Mouse (Mus musculus) 3134 (cell line): ENCODE measurements around the gene D930020B18Rik.
A peak's percentile ranks its signal among the peaks of the same experiment; 100 is the strongest.

ENCODE experiments used
- DNase-seq: peaks from one replicate; pipeline ENCODE4 v3.0.0-alpha.2; 2011; ENCODE audit warnings: low spot score; ENCODE audit not compliant: insufficient read length; ENCODE audit errors: extremely low read depth

D930020B18Rik gene

DNA sequence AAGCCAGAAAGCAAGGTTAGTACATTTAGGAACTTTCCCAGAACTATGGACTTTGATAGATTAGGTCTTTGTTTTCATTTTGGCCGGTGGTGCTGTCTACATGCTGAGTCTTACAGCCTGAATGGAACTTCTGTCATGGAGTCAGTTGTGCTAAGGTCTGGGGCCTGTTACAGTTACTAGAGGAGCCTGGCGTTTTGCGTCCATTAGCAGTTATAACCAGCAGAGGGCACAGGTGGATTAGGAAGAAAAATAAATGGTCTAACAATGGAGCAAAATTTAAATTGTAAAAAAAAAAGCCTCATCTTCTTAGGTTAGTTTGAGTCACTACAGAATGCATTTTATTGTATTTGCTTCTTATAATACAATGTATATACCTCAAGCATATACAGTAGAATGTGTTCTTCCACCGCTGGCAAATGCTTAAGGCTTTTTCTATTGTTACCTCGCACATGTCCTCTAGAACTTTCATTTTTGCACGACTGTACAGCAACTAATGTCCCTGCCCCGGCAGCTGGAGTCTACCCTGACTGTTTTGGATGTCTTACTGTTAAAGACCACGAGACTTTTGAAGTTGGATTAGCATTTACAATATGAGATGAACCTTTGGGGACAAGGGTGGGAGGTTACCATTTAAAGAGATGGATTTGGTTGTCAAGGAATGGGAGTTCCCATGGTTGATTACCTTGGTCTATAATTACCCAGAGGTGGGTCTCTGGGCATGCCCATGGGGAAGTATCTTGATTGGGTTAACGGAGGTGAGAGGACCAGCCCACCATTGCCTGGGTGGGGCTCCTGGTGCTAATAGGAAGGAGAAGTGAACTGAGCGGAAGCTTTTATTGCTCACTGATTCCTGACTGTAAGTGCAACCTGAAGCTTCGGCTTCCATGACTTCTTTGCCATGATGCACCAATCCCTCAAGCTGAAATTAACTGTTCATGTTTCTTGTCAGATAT is 60.2 kb downstream of the D930020B18Rik start:
- DNase-seq = no peak

DNA sequence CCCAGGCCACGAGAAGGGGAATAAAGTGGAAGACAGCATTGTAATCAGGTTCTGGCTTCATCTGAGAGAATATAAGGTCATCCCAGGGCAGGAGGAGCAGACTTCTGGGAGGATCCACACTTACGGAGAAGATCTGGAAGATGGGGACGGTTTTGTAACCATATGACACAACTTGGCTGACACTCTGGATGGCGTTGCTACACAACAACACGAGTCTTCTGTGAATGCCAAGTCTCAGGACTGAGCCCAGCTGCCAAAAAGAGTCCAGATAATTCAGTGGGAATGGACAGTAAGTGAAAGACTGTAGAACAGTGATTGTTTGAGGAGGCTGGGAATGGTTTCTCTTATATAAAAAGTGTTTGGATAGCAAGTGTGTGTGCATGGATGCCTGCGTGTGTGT is 62.2 kb downstream of the D930020B18Rik start:
- no peak for DNase-seq

DNA sequence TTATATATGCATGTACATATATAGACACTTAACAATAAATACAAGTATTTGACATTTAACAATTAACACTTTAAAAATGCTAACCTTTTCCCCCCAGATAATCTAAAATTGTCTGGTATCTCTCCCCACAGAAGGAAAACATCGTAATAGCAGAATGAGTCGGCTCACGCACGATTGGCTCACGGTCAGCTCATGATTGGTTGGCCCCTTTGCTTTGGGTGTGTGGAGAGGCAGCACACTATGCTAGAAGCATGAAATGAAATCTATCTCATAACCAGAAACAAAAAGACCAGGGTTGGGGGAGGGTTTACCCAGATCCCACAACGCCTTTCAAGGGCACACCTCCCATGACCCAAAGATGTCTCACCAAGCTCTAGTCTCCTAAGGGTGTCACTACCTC is 63.5 kb downstream of the D930020B18Rik start:
- DNase-seq = no peak

DNA sequence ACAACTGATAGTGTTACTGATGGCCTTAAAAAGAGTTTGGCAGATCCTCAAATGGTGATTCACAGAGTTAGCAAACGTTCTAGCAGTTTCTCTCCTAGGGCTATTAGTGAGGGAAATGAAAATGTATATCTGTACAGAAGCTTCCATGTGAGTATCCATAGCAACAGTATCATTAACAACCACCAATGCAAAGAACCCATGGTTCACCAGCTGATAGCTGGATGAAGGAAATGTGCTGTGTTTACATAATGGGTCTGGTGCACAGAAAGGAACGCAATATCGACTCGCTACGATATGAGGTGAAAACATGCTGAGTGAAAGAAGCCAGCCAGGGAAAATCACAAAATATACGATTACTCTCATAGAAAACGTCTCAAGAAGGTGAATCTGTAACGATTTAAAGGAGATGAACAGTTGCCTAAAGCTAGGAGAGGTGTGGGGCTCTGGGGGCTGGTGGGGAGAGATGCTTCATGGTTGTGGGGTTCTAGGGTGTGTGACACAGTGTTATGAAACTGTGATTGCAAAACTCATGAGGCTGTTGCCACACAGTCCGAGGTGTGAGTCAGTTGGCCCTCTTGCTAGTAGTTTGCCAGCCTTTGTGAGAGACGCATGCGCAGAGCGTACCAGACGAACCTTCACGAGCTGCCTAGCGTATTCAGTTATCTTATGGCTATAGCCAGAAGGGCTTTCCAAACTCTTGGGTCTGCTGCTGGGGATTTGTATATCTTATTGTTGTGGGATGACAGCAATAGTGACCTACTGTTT is 64.2 kb downstream of the D930020B18Rik start:
- no peak for DNase-seq

DNA sequence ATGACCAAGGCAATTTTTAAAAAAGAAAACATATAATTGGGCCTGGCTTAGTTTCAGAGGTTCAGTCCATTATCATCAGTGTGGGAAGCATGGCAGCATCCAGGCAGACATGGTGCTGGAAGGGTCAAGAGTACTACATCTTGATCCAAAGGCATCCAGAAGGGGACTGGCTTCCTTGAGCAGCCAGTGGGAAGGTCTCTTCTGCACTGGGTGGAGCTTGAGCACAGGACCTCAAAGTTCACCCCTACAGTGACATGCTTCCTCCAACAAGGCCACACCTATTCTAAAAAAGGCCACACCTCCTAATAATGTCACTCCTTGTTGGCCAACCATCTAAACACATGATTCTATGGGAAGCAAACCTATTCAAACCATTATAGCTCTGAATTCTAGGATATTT is 75.5 kb downstream of the D930020B18Rik start:
- no peak for DNase-seq

DNA sequence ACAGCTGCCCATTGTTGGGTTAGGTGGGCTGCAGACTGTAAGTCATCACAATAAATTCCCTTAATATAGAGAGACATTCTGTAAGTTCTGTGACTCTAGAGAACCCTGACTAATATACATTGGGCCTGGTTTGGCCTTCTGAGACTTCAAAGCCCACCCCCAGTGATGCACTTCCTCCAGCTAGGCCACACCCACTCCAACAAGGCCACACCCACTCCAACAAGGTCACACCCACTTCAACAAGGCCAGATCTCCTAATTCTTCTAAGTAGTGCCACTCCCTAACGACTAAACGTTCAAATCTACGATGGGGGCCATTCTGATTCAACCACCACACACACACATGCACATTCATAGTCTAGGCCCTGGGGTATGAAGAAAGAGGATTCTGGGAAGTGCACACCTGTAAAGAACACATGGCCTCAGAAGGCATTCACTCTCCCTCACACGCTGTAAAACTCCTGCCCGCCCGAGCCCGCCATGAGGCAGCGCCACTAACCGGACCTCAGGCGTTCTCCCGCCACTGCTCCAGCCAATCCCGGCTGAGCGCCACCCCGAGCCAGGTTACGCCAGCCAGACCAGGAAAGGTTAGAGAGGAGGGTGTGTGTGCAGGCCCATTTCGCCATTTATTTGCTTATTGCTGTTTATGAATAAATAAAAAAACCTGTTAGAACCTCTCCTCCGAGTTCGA is 77.7 kb downstream of the D930020B18Rik start:
- no peak for DNase-seq

DNA sequence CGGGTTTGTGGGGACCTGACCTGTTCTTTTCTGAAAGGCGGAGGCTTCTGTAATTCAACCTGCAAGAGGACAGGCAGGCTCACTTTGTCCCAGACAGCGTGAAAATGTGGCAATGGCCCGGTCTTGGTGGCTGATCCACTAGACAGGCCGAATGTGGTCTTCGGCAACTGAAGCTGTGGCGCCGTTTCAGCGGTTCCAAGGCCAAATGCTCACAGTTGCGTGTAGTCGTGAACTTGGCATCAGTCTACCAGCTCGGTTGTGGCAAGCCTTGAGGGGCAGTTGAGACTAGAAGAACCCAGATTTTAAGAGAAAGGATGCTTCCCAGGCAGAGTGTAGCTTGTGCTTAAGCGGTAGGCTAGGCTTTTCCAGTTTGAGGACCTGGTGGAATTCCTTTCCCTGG is 79.3 kb downstream of the D930020B18Rik start:
- DNase-seq = no peak

DNA sequence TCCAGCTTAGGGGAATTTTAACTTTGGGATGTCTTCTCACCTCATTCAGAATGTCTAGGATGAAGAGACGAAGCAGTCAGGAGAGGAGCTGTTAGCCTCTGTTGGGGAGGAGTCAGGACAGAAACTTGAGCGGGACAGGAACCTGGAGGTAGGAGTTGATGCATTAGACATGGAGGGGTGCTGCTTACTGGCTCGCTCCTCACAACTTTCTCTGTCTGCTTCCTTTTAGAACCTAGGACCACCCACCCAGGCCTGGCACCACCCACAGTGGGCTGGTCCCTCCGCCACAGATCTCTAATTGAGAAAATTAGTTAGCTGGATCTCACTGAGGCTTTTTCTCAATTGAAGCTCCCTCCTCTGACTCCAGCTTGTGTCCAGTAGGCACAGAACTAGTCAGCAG is 85.1 kb downstream of the D930020B18Rik start:
- DNase-seq = no peak

DNA sequence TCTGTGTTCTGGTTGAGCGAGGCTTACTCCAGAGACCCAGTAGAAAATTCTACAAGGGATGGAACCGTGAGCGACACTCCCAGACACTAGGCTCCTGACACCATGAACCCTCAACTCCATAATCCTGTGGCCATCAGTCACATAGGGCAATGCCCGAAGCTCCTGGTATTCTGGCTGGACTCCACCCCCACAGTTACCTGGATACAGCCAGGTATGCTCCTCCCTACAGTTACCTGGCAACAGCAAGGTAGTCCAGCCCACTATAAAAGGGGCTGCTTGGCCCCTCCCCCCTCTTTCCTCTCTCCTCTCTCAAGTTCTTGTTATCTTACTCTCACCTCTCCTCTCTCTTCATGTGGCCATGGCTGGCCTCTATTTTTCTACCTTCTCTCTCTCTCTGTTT is 85.8 kb downstream of the D930020B18Rik start:
- DNase-seq = no peak

DNA sequence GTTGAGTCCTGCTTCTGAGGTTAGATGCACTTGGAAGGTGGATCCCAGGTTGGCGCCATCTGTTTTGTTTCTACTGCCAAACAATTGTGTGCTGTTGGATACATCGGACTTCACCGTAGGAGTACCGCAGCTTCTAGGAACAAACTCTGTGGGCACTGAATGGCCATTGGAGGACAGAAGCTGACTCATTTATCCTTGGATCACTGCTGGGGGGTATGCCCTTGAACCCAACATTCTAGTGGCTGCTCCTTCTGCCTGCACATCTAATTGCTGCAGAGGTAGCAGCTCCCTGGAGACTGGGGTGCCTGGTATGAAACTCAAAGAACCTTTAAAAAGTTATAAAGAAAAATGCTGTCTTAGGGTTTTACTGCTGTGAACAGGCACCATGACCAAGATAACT is 86.8 kb downstream of the D930020B18Rik start:
- DNase-seq = no peak

DNA sequence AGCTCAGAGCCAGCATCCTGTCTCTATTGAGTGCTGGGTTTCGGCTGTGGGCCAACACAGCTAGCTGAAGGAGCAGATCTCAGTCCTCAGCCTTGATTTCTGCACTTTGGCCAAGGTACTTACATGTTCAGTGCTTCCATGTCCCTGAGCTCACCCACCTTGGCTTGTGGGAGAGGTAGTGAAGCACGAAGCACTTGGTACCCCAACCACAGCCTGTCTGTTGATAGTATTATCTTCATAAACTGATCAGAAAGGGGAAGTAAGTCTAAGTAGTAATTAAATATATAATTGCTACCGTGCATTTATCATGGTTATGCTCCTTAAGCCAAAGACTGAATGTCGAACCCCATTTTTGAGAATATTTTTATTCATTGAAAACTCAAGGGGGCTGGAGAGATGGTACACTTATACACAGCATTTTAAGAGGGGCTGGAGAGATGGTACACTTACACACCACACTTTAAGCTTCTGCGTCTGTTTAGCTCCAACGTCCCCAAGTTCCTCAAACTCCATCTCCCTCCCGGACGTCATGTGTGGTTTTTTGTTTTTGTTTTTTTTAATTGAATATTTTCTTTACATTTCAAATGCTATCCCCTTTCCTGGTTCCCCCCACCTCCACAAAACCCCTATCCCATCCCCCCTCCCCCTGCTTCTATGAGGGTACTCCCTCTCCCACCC is 89.8 kb downstream of the D930020B18Rik start:
- no peak for DNase-seq

DNA sequence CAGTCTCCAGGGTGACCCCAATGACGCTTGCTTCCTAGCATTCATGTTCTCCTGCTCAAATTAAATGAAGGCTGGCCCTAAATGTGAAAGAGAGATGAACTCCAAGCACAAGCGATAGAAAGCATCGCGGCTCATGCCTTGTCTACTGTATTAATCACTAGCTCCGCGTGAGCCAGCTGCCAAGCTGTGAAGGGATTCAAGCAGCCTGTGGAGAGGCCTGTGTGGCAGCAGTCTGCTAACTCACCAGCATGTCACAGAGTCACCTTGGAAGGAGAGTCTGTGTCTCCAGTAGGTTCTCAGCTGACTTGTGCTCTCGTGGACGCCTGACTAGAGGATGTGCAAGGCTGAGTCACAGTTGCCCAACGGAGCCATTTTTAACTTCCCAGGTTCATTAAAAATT is 91.2 kb downstream of the D930020B18Rik start:
- no peak for DNase-seq

DNA sequence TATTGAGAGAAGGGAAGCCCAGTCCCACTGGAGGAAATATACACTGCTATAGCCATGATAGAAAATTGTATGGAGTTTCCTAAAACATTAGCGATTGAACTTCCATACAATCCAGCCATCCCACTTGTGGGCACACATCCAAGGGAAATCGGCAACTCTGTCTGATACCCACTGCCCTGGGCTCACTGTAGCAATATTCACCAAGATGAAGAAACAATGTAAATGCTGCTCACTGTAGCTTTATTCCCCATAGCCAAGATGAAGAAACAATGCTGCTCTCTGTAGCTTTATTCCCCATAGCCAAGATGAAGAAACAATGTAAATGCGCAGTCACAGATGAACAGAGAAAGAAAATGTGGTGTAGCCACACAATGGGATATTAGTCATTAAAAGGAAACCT is 95.9 kb downstream of the D930020B18Rik start:
- DNase-seq = no peak

DNA sequence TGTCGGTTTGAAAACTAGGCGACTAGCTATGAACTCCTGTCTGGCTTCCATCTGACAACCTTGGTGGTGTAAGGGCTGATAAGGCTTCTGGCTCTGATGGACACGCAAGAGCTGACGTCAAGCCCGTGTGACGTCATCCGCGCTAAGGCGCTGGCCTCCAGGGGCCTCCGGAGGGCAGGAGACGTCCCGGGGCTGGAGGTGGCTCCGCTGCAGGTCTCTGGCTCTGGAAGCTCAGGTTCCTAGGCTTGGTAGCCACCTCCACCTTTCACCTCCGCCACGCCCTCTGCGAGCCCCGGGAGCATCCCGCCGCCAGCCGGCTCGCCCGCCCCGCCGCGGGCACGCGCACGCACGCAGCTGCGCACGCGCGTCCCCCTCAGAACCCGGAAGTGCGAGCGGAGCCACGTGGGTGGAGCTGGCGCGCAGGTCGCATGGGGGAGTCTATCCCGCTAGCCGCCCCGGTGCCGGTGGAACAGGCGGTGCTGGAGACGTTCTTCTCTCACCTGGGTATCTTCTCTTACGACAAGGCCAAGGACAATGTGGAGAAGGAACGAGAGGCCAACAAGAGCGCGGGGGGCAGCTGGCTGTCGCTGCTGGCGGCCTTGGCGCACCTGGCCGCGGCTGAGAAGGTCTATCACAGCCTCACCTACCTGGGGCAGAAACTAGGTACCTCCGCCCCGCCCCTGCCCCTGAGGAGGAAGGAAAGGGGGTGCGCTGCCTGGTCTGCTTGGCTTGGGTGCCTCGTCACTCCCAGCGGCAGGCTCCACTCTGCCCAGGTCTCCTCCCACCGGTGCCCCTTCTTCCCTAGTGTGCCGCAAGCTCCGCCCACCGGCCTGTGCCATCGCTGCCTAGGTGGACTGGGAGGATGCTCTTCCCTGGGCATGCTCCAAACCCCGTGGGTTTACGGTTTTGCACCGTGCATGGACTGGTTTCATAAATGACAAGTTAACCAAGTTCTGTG is 98.4 kb downstream of the D930020B18Rik start, which contains the start of gene BC048403:
Gene BC048403 (plus strand): TSS at position 390 of the 958 bp plus-strand sequence.
- DNase-seq = peak; percentile 86

DNA sequence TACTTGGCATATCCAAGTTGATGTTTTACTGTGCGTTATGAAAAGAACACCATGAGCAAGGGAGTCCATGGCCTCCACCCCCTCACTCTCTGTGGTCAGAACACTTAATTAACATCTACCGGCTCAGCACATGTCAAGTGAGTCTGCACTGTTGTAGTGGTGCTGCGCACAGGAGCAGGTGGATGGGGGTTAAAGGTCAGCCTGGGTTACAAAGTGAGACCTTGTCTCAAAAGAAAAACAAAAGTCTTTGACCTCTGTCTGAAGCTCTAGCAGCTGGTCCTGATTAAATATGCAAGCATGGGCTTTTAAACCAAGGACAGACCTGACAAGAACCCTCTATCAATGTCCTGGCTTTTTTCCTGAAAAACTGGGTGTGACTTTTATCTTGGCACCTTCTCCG is 100.9 kb downstream of the D930020B18Rik start:
- DNase-seq = no peak
